Mouse (Mus musculus) WW6 (cell line): ENCODE measurements around the gene Irak1.
A peak's percentile ranks its signal among the peaks of the same experiment; 100 is the strongest.

ENCODE experiments used
- DNase-seq: peaks from one replicate; pipeline ENCODE4 v3.0.0-alpha.2; 2013; ENCODE audit warnings: low read depth, low spot score

The Irak1 gene

DNA sequence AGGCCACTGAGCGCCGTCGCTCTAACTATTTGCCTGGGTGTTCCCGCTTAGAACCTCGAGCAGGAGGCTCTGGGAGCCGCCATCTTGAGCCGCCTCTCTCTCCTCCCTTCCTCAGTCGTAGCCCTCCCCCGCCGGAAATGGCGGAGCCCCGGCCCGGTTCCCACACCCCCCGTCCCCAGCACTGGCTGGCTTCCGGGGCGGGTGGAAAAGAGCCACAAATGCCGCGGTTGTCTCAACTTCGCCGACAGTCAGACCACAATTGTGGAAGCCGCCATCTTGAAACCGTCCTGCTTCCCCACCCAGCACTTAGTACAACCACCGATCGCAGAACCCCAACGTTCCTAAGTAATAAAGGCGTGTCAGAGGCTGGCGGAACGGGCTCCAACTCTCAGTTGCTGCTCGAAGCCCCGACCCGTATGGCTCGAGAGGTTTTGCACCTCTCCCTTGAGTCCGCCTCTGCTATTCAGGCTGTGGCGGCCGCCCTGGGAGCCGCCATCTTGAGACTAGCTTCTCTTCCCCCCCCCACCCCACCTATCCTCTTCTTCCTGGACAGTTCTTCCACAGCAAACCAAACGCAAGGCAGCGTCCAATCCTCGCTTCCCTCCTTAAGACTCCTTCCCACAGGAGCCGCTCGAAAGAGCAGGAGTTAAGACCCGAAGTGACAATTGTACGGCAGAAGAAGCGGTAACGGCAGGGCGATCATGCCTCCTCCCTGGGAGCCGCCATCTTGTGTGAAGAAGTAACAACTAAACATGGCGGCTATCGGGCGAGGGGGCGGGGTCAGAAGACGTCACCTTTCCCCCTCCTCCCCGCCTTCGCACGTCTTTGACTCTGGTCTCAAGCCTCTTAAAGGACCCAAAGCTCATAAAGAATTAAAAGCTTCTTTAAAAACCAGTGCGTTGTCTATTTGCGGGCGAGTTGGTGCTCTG is 57.2 kb downstream of the Irak1 start, which contains the start of gene Hcfc1:
Gene Hcfc1, minus strand, starts transcription at position 110 of the 929 bp plus-strand sequence.
- DNase-seq, result peak; percentile 38

DNA sequence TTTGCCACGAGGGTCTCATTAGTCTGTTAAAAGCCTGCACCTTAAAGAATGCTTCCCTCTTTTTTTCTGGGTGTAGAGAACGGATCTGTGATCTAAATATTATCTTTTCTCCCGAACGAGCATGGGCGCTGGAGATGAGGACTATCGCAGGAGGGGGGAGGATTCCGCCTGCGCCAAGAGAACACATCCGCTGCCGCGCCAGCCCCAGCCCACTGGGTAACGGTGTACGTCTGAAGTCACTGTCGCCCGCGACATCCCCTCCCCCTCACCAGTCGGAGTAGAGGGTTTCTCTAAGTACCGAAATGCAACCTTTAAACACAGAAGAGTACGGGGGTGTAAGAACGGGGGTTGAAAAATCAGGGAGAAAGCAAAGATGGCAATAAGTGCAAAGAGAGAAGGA is 58.4 kb downstream of the Irak1 start:
- DNase-seq, result no peak

DNA sequence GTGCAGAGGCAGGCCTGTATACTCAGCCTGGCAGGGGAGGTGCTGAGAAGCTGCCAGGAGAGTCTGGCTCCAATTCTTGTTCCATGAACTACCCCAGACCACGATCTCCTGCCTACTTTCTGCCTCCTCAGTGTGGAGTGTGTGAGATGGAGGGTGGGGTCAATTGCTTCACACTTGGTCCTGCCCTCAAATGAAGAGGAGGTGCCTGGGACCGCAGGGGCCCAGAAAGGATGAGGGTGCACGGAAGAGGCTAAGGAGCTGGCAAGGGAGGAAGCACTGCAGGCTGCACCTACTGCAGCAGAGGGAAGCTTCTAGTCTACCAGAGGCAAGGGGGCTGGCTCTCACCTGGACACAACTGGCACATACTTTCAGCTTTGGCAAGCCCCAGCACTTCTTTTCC is 59.4 kb downstream of the Irak1 start:
- no peak for DNase-seq
